Mouse (Mus musculus): ENCODE measurements around the gene Gm49776. TPM values are rescaled to one million over a fixed set of nuclear protein-coding genes. Genes with fewer than 3 reads are reported as not detected.

The Gm49776 gene
- not detected in 2 replicates for polyA plus RNA-seq (2012; rRNA removed)

GRCm38 (mm10) chr16:18258221-18258620 is at the start of gene Gm49776:
TSS of gene Gm49776 (minus strand) at chr16:18258321.

GRCm38 (mm10) chr16:18289067-18289588 is 31.0 kb upstream of the Gm49776 start, which contains the start of gene Dgcr8:
TSS of gene Dgcr8 (minus strand) at chr16:18289246.

GRCm38 (mm10) chr16:18248433-18249363 is 9.4 kb downstream of the Gm49776 start, which contains the start of the genes Trmt2a and Ranbp1:
TSS of gene Trmt2a (plus strand) at chr16:18248679.
TSS of gene Ranbp1 (minus strand) at chr16:18248732.

DNA sequence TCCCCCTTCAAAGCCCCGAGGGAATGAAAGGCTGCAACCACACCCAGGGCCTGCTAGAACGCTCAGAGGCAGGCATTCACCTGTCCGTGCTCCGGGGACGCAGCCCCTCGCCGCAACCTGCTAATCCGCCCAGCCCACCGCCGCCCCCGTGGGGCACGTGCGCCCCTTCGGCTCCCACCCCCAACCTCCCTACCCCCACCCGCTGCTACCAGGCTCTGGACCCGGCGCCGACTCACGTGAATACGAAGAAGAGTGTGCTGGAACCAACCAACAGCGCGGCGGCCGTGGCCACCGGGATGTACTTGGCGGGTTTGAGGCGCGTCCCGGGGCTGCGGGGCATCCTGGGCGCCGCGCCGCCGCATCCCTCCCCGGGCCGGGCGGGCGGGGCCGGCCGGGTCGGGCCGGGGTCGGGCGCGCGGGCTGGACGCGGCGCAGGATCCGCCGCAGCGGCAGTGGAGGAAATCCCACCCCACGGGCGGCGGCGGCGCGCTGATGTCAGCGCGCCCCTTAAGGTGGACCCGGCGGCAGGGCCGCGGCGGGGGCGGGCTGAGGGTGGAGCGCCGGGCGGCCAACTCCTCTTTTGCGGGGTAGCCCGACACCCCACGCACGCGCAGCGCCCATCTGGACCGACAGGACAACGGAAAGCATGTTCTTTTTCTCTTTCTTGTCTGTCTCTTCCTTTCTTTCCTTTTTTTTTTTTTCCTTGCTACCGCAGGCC is 23.3 kb downstream of the Gm49776 start, which contains the start of gene Zdhhc8:
Zdhhc8 (minus strand) TSS at position 466 of the 718 bp plus-strand sequence.

GRCm38 (mm10) chr16:18217579-18217978 is 40.5 kb downstream of the Gm49776 start, which contains the start of gene Ccdc188:
TSS of gene Ccdc188 (plus strand) at chr16:18217879.

Other genes with a start within 250 kb of the Gm49776 start
- 66.8 and 71.8 TPM in 2 replicates for gene Dgcr6, start 205.5 kb downstream of the Gm49776 start, polyA plus RNA-seq (2012; rRNA removed)
- gene Prodh, start 168.1 kb downstream of the Gm49776 start, polyA plus RNA-seq (2012; rRNA removed): 26.7 and 29.3 TPM in 2 replicates
- 25.5 and 39.7 TPM in 2 replicates for gene Rtn4r, start 130.7 kb downstream of the Gm49776 start, polyA plus RNA-seq (2012; rRNA removed)
- gene Ccdc188, start 40.4 kb downstream of the Gm49776 start, polyA plus RNA-seq (2012; rRNA removed): not detected in 2 replicates
- gene Zdhhc8, start 23.2 kb downstream of the Gm49776 start, polyA plus RNA-seq (2012; rRNA removed): 59.4 and 66.0 TPM in 2 replicates
- 33.9 and 38.8 TPM in 2 replicates for gene Trmt2a, start 9.6 kb downstream of the Gm49776 start, polyA plus RNA-seq (2012; rRNA removed)
- 52.9 and 66.6 TPM in 2 replicates for gene Ranbp1, start 9.6 kb downstream of the Gm49776 start, polyA plus RNA-seq (2012; rRNA removed)
- gene Dgcr8, start 30.9 kb upstream of the Gm49776 start, polyA plus RNA-seq (2012; rRNA removed): 18.1 and 18.2 TPM in 2 replicates
- 45.5 and 51.7 TPM in 2 replicates for gene Tango2, start 89.8 kb upstream of the Gm49776 start, polyA plus RNA-seq (2012; rRNA removed)
- 20.2 and 20.5 TPM in 2 replicates for gene Arvcf, start 89.9 kb upstream of the Gm49776 start, polyA plus RNA-seq (2012; rRNA removed)
- 11.0 TPM in 2 replicates for gene Txnrd2, start 168.1 kb upstream of the Gm49776 start, polyA plus RNA-seq (2012; rRNA removed)
- 153 and 165 TPM in 2 replicates for gene Comt, start 168.5 kb upstream of the Gm49776 start, polyA plus RNA-seq (2012; rRNA removed)
- gene Gnb1l, start 240.4 kb upstream of the Gm49776 start, polyA plus RNA-seq (2012; rRNA removed): 8.4 and 8.9 TPM in 2 replicates
- 6.4 and 6.5 TPM in 2 replicates for gene Rtl10, start 240.6 kb upstream of the Gm49776 start, polyA plus RNA-seq (2012; rRNA removed)